Mouse (Mus musculus) heart, adult 2 months (tissue): Measurements from ENCODE around the gene Oosp1.

Experiments used
- CTCF ChIP-seq: fragments of 200-600 bp; IDR thresholded peaks from 2 replicates; pipeline ENCODE4 v1.8.1; 2022; ENCODE audit warnings: antibody characterized with exemption, mild to moderate bottlenecking, moderate library complexity
- POLR2A ChIP-seq: fragments of 200-500 bp; IDR thresholded peaks from 2 replicates; pipeline ENCODE4 v1.6.1; 2011; ENCODE audit warnings: mild to moderate bottlenecking, low read depth, low read length, control low read depth; ENCODE audit not compliant: insufficient read depth

DNA sequence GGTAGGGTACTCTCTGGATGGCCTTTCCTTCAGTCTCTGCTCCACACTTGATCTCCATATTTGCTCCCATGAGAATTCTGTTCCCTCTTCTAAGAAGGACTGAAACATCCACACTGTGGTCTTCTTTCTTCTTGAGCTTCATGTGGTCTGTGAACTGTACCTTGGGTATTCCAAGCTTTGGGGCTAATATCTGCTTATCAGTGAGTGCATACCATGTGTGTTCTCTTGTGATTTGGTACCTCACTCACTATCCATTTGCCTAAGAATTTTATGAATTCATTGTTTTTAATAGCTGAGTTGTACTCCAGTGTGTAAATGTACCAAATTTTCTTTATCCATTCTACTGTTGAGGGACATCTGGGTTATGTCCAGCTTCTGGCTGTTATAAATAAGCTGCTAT, 29.4 kb downstream of the Oosp1 start:
- TF ChIP-seq POLR2A (no peak), CTCF (no peak)
